Mouse (Mus musculus) c-Kit-negative CD71-positive TER-119-positive erythroid progenitor cells, embryonic 14.5 days (primary cell): ENCODE measurements around the gene Kctd13.

Experiments used
- DNase-seq: peaks from one replicate; pipeline ENCODE4 v3.0.0-alpha.2; 2013; ENCODE audit warnings: low read depth, low spot score

Gene Kctd13

GRCm38 (mm10) chr7:126941801-126942200 lies 13.1 kb downstream of the Kctd13 start:
- DNase-seq = no peak

DNA sequence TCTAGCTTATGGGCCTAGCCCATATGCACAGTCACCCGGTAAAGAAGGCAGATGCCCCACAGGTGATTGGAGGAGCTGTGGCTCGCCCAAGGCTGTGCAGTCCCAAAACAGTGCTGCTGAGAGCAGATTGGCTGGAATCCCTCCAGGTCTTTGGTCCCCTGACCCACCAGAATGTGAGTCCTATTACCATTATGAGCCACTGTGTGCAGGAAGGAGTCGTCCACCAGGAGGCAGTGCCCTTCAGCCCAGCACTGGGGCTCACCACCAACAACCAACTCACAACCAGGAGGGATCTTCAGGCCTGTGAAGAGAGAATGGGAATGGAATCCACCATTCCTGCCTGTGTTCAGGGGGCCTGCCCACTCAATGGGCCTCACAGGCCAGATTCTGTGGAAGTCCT lies 17.9 kb downstream of the Kctd13 start:
- no peak for DNase-seq

- DNase-seq = no peak
Measured at GRCm38 (mm10) chr7:126948626-126949025, 19.9 kb downstream of the Kctd13 start.

DNA sequence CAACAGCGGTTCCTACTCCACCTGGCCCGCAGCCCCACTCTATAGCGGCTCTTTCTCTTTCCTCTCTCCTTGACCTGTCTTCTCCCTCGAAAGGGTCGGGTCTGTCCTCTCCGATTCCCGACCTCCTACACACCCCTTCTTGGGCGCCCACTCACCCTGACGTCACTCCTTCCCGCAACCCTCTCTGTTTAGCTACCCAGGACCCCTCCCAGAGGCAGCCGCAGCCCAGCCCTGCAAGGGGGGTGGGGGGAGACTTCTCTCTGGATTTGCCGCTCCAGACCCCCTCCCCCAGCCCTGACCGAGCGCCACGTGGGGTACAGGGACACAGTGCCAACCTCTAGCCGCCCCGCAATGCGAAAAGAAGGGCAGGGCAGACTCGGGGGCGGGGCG lies 20.7 kb downstream of the Kctd13 start, which contains the start of gene Asphd1:
Gene Asphd1 (minus strand): TSS at position 180 of the 390 bp plus-strand sequence.
- no peak for DNase-seq

- peak; percentile 33 for DNase-seq
Measured at GRCm38 (mm10) chr7:126949793-126950646, 21.3 kb downstream of the Kctd13 start, which contains the start of gene Sez6l2. Gene Sez6l2 (plus strand): TSS chr7:126950563.

GRCm38 (mm10) chr7:126950647-126951615 lies 22.3 kb downstream of the Kctd13 start:
- no peak for DNase-seq

- no peak for DNase-seq
Measured at GRCm38 (mm10) chr7:126951741-126952140, 23.1 kb downstream of the Kctd13 start.

DNA sequence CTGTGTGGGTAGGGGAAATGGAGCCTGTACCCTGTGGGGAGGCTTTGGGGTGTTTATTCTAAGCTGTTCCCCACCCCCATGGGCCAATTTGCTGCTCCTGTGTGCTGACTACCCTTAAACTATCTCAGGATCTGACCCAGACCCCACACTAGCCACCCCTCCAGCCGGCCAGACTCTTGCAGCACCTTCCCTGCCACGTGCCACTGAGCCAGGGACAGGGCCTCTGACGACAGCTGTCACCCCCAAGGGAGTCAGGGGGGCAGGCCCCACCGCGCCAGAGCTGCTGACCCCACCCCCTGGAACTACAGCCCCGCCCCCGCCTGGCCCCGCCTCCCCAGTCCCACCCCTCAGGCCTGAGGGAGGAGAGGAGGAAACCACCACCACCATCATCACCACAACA lies 24.0 kb downstream of the Kctd13 start:
- no peak for DNase-seq

DNA sequence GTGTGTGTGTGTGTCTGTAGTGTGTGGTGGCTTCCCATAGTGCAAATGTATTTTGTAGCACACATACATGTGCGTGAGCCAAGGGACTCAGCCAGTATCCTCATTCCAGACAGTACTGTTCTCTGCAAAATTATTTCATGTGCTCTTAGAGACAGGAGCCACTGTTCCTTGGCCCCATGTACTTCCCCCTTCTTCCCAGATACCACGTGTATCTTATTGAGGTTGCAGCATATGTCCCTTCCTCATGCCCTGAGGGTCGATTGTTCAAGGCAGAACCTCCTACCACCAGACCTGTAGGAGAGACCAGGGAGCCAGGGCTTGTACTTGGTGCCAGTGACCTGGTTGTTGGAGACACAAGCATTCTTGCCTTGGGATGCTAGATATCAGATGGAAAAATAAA lies 26.4 kb downstream of the Kctd13 start:
- no peak for DNase-seq

DNA sequence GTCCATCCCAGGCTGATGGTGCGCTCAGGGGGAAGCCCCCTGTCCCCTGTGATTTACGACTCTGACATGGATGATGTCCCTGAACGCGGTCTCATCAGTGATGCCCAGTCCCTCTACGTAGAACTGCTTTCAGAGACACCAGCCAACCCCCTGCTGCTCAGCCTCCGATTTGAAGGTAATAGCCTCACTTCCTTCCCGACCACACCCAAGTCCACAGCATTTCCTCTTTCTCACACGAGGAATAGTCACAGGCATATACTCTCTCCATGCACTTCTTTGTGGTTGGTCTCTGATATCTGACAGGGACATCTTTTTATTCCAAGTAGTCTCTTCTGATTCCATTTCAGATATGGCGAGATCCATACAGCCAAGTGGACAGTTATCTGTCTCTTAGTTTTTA lies 31.1 kb downstream of the Kctd13 start:
- no peak for DNase-seq

DNA sequence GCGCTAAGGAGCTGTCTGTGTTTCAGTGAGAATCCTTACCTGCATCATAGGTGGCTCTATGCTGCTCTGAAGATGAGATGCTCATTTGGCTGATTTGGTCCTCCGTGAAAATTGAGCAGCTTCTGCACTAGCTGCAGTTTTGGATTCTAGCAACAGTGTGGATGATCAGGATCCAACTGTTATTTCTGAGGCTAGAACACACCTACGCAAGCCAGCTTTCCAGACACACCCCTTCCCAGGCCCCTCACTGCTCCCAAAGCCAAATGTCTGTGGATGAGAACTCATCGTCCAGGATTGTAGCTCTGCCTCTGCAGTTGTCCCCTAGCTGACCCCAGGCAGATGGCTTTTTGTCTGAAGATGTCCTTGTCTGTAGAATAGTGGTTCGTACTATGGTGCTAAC lies 32.4 kb downstream of the Kctd13 start:
- DNase-seq = no peak

GRCm38 (mm10) chr7:126961965-126962364 lies 33.3 kb downstream of the Kctd13 start:
- DNase-seq = no peak

DNA sequence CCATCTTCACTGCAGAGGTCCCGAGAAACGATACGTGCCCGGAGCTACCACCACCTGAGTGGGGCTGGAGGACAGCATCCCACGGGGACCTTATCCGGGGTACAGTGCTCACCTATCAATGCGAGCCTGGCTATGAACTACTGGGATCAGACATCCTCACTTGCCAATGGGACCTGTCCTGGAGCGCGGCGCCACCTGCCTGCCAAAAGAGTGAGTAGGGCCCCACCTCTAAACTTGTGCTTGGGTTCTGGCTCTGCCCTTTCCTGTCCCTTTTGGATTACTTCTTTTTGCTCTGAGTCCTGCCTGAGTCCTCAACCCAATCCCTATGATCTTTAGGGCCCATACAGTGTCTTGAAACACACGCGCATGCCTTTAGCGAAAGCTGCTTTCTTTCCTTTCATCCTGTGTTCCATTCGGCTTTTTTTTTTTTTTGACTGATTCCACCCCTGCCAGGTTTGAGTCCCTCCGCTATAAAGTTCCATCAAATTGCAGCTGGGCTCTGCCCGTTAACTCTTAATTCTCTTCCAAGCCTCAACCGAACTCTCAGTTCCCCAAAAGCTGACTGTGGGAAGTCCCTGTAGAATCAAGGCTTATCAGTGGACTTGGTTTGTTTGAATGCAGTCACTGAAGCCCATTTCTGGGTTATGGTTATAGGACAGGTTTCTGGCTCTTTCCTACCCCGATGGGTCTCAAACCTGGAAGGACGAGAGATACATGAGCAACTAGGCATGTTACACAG lies 35.0 kb downstream of the Kctd13 start:
- DNase-seq = no peak

- DNase-seq = no peak
Measured at GRCm38 (mm10) chr7:126965568-126965967, 36.9 kb downstream of the Kctd13 start.

DNA sequence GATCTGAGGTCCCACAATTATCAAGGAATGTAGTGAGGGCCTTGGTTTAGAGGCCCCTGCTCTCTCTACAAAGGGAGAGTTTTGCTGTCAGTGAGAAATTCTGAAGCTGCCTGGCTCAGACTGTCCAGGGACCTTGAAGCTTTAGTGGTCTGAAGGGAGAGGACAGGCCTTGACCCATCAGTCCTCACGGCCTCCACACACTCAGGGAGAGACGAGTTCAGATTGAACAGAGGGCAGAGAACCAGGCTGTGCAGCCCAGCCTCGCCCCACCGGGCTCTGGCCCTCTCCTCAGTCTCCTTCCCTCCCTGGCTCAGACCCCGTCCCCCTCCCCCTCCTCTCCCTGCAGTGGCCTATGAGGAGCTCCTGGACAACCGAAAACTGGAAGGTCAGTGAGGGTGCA lies 38.7 kb downstream of the Kctd13 start:
- DNase-seq = no peak

DNA sequence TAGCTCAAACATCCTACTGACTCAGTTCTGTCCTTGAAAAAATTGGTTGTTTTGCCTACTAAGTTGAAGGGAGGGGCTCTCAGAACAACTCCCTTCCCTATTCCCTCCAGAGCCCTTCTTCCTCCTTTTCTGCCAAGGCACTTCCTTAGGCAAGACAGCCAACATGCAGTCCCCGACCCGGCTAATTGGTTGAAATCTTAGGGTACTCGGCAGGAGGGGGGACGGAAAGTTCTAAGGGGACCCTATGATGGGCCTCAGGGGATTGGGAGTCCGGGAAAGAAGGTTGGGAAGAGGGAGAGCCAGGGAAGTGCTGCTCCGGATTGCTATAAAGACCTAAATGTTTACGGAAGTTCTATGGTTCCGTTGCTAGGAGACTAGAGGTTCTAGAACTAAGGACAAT lies 46.8 kb downstream of the Kctd13 start:
- no peak for DNase-seq

DNA sequence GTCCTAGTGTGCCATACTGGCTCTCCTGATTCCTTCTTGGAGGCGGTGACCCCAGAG lies 47.0 kb downstream of the Kctd13 start, which contains the start of gene Cdipt:
Gene Cdipt (plus strand): TSS at position 22 of the 57 bp plus-strand sequence.
- DNase-seq = no peak

DNA sequence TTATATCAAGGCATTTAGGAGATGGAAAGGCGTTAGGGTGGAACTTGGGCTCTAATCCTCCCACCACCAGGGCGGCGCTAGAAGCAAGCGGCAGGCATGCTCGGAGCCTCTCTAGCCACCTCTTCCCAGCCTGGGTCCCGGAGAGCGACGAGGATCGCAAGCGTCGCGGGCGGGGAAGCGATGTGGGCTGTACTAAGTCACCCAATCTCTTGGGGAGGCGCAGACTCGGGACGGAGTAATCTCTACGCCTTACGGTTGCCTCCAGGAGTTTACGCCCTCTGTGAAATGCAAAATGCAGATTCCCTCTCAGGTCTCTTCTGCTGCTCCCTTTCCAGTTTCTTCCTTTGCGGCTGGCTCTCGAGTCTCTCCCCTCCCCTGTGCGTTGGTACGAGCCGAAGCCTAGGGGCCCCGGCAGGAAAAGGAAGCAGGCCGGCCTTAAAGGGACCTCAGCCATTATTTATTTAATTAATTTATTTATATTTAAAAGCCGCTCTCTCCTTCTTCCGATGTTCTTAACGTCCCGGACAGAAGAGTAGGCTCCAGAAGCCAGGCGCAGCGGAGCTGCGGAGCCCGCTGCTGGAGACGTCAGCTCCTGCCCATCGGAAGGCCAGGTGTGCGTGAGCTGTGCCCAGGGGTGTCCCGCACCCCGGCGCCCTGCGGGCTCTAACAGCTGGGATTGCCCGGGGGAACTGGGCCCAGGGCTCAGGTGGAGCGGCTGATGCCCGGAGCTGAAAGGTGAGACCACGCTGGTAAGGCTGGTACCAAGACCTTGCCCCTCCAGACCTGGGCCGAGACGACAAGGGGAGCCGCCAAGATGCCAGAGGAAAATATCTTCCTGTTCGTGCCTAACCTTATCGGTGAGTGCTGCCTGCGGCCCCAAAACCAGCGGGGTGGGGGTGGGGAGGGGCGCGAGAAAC lies 47.5 kb downstream of the Kctd13 start, which contains the start of gene Cdiptos:
Gene Cdiptos (minus strand): TSS at position 149 of the 917 bp plus-strand sequence.
- peak; percentile 94 for DNase-seq

DNA sequence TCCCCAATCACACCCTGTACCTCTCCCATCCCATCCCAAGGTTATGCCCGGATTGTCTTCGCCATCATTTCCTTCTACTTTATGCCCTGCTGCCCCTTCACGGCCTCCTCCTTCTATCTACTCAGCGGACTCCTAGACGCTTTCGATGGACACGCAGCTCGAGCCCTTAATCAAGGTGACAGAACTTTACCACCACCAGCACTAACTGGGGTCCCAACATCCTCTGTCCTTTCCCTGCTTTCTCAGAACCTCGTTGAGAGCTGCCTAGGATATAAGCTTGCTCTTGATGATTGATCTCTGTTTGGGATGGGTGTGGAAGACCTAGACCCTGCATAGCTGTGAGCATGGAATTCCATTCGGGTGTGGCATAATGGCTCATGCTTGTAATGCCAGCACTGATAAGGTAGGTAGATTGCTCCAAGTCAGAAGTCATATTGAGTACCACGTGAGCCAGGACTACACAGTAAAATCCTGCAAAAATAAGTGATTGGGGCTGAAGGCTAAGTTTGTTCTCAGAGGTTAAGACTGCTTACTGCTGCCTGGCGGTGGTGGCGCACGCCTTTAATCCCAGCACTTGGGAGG lies 48.3 kb downstream of the Kctd13 start:
- DNase-seq = peak; percentile 40

- DNase-seq = no peak
Measured at GRCm38 (mm10) chr7:126978841-126979240, 50.2 kb downstream of the Kctd13 start.

DNA sequence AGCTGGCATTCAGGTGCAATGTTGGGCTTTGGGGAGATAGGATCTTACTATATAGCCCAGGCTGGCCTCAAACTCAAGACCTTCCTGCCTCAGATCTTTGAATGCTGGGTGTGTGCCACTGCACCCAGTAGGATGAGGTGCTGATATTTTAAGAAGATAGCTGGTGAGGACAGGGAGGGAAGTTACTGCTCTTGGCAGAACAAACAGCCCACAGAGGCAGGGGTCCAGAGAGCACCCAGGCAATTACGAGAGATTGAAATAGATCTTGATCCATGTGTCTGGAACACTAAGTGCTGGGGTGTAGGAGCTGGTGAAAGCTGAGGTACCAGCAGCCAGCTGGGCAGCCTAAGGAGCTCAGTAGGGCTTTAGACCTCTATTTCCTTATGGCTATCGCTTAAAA lies 52.9 kb downstream of the Kctd13 start:
- DNase-seq = no peak
